Mouse (Mus musculus) MEL (cell line): Measurements from ENCODE around the gene Cc2d2b. TPM values are rescaled to one million over a fixed set of nuclear protein-coding genes. Genes with fewer than 3 reads are reported as not detected.

Source experiments
- DNase-seq: peaks from one replicate; pipeline ENCODE4 v3.0.0; 2011; ENCODE audit warnings: low read depth, low spot score
- H3K27ac ChIP-seq: 2 replicates; pipeline ENCODE4 v1.5.1; 2012; ENCODE audit warnings: low read depth, mild to moderate bottlenecking, control low read depth, low read length, moderate library complexity; ENCODE audit not compliant: control insufficient read depth
- H3K27me3 ChIP-seq, 2 experiments: fragments of 150-350 bp in 1 of 2; sonication (generic) in 1 of 2; 2 replicates each; pipeline ENCODE4 v1.6.1; 2012; ENCODE audit warnings: low read length in 2 of 2, mild to moderate bottlenecking in 2 of 2, improper control_type of control experiment in 1 of 2, moderate library complexity in 1 of 2; ENCODE audit not compliant: insufficient read depth in 2 of 2, control insufficient read depth in 1 of 2
- H3K36me3 ChIP-seq, 2 experiments: 2 replicates each; pipeline ENCODE4 v1.6.1; 2012 to 2014; ENCODE audit warnings: low read length in 2 of 2, improper control_type of control experiment in 1 of 2, inconsistent platforms in 1 of 2, mild to moderate bottlenecking in 1 of 2; ENCODE audit not compliant: insufficient read depth in 2 of 2, control insufficient read depth in 1 of 2
- H3K4me1 ChIP-seq, 2 experiments: fragments of 150-350 bp in 1 of 2; sonication (generic) in 1 of 2; 2 replicates each; pipeline ENCODE4 v1.6.1; 2012; ENCODE audit warnings: low read length in 2 of 2, improper control_type of control experiment in 1 of 2, mild to moderate bottlenecking in 1 of 2; ENCODE audit not compliant: insufficient read depth in 2 of 2, control insufficient read depth in 1 of 2
- H3K4me3 ChIP-seq, 2 experiments: fragments of 150-350 bp in 1 of 2; sonication (generic) in 1 of 2; 2 replicates each; pipeline ENCODE4 v1.5.1; 2012; ENCODE audit warnings: low read depth in 2 of 2, low read length in 2 of 2, mild to moderate bottlenecking in 2 of 2, moderate library complexity in 2 of 2, control low read depth in 1 of 2, improper control_type of control experiment in 1 of 2; ENCODE audit not compliant: control insufficient read depth in 1 of 2, insufficient read depth in 1 of 2
- H3K79me2 ChIP-seq: 2 replicates; pipeline ENCODE4 v1.6.1; 2012; ENCODE audit warnings: mild to moderate bottlenecking, low read length, moderate library complexity; ENCODE audit not compliant: control insufficient read depth, poor library complexity, insufficient read depth
- H3K9ac ChIP-seq: 2 replicates; pipeline ENCODE4 v1.6.1; 2012; ENCODE audit warnings: low read depth, mild to moderate bottlenecking, control low read depth, low read length, moderate library complexity; ENCODE audit not compliant: control insufficient read depth, poor library complexity, severe bottlenecking
- H3K9me3 ChIP-seq: fragments of 150-350 bp; sonication (generic); replicated peaks from 2 replicates; pipeline ENCODE4 v1.6.1; 2012; ENCODE audit warnings: mild to moderate bottlenecking, low read length, improper control_type of control experiment, moderate library complexity; ENCODE audit not compliant: insufficient read depth
- BHLHE40 ChIP-seq: IDR thresholded peaks from 2 replicates; pipeline ENCODE4 v1.6.1; 2012; ENCODE audit warnings: low read depth, mild to moderate bottlenecking, inconsistent platforms, low read length, improper control_type of control experiment, borderline replicate concordance
- CHD1 ChIP-seq: IDR thresholded peaks from 2 replicates; pipeline ENCODE4 v1.6.1; 2012; ENCODE audit warnings: low read depth, mild to moderate bottlenecking, inconsistent platforms, low read length, improper control_type of control experiment
- E2F4 ChIP-seq: IDR thresholded peaks from 2 replicates; pipeline ENCODE4 v1.6.1; 2011; ENCODE audit warnings: low read depth, low read length, improper control_type of control experiment, borderline replicate concordance
- ETS1 ChIP-seq: IDR thresholded peaks from 2 replicates; pipeline ENCODE4 v1.6.1; 2012; ENCODE audit warnings: low read depth, mild to moderate bottlenecking, inconsistent platforms, low read length, improper control_type of control experiment, moderate library complexity
- GATA1 ChIP-seq: IDR thresholded peaks from 2 replicates; pipeline ENCODE4 v1.6.1; 2011; ENCODE audit warnings: low read depth, low read length, improper control_type of control experiment
- HCFC1 ChIP-seq: IDR thresholded peaks from 2 replicates; pipeline ENCODE4 v1.6.1; 2012; ENCODE audit warnings: low read depth, mild to moderate bottlenecking, inconsistent platforms, low read length, improper control_type of control experiment, moderate library complexity
- KAT2A ChIP-seq: conservative IDR thresholded peaks from 2 replicates; pipeline ENCODE4 v1.6.1; 2012; ENCODE audit warnings: low read depth, low read length, improper control_type of control experiment, inconsistent platforms
- MAFK ChIP-seq: IDR thresholded peaks from 2 replicates; pipeline ENCODE4 v1.6.1; 2011; ENCODE audit warnings: low read depth, mild to moderate bottlenecking, low read length, improper control_type of control experiment, borderline replicate concordance
- MAZ ChIP-seq: IDR thresholded peaks from 2 replicates; pipeline ENCODE4 v1.6.1; 2012; ENCODE audit warnings: low read depth, mild to moderate bottlenecking, inconsistent platforms, low read length, improper control_type of control experiment
- MYB ChIP-seq: IDR thresholded peaks from 2 replicates; pipeline ENCODE4 v1.6.1; 2011; ENCODE audit warnings: mild to moderate bottlenecking, low read depth, low read length, improper control_type of control experiment
- NELFE ChIP-seq: IDR thresholded peaks from 2 replicates; pipeline ENCODE4 v1.6.1; 2011; ENCODE audit warnings: low read depth, low read length, improper control_type of control experiment
- NRF1 ChIP-seq: IDR thresholded peaks from 2 replicates; pipeline ENCODE4 v1.6.1; 2014; ENCODE audit warnings: low read depth, mild to moderate bottlenecking, inconsistent platforms, low read length, improper control_type of control experiment, moderate library complexity; ENCODE audit not compliant: poor library complexity, insufficient read depth, severe bottlenecking
- POLR2A ChIP-seq, 2 experiments: IDR thresholded peaks; 2 replicates each; pipeline ENCODE4 v1.6.1; 2011 to 2012; ENCODE audit warnings: low read length in 2 of 2, mild to moderate bottlenecking in 2 of 2, control low read depth in 1 of 2, improper control_type of control experiment in 1 of 2, low read depth in 1 of 2, moderate library complexity in 1 of 2; ENCODE audit not compliant: control insufficient read depth in 1 of 2, insufficient read depth in 1 of 2, poor library complexity in 1 of 2
- RAD21 ChIP-seq: IDR thresholded peaks from 2 replicates; pipeline ENCODE4 v1.6.1; 2011; ENCODE audit warnings: mild to moderate bottlenecking, low read depth, low read length, improper control_type of control experiment
- RCOR1 ChIP-seq: IDR thresholded peaks from 2 replicates; pipeline ENCODE4 v1.6.1; 2012; ENCODE audit warnings: low read depth, mild to moderate bottlenecking, inconsistent platforms, low read length, improper control_type of control experiment
- SIN3A ChIP-seq: IDR thresholded peaks from 2 replicates; pipeline ENCODE4 v1.6.1; 2012; ENCODE audit warnings: low read length, improper control_type of control experiment, inconsistent platforms
- SMC3 ChIP-seq: IDR thresholded peaks from 2 replicates; pipeline ENCODE4 v1.6.1; 2011; ENCODE audit warnings: low read depth, low read length, improper control_type of control experiment
- TAL1 ChIP-seq: IDR thresholded peaks from 2 replicates; pipeline ENCODE4 v1.6.1; 2012; ENCODE audit warnings: mild to moderate bottlenecking, inconsistent platforms, low read length, moderate library complexity, mixed read lengths
- UBTF ChIP-seq: IDR thresholded peaks from 2 replicates; pipeline ENCODE4 v1.6.1; 2012; ENCODE audit warnings: low read depth, mild to moderate bottlenecking, inconsistent platforms, low read length, improper control_type of control experiment, moderate library complexity, borderline replicate concordance; ENCODE audit not compliant: insufficient read depth
- ZC3H11A ChIP-seq: IDR thresholded peaks from 2 replicates; pipeline ENCODE4 v1.6.1; 2012; ENCODE audit warnings: low read depth, mild to moderate bottlenecking, inconsistent platforms, low read length, improper control_type of control experiment
- ZMIZ1 ChIP-seq: IDR thresholded peaks from 2 replicates; pipeline ENCODE4 v1.6.1; 2012; ENCODE audit warnings: low read depth, mild to moderate bottlenecking, inconsistent platforms, low read length, improper control_type of control experiment, moderate library complexity
- polyA plus RNA-seq, 2 experiments: library from polyadenylated mRNA; stranded (reverse) in 1 of 2; unstranded in 1 of 2; fragments of >175 nt in 1 of 2; fragments of >200 nt in 1 of 2; gene quantifications; 2 replicates each; pipeline versions ENCODE4 v1.2.1 to v1.2.4; 2012; ENCODE audit warnings: low replicate concordance in 2 of 2, low read depth in 1 of 2; ENCODE audit not compliant: insufficient read length in 2 of 2, insufficient read depth in 1 of 2, missing spikeins in 1 of 2
- total RNA-seq: library from RNA; depleted of rRNA; stranded (reverse); fragments of 300-350 nt; gene quantifications from 2 replicates; pipeline ENCODE4 v1.2.3, GENCODE M21; 2012

The Cc2d2b gene
- total and polyA plus RNA-seq, 3 experiments = not detected

- H3K79me2 ChIP-seq = no peaks in the 10 kb centered on the region
- TF ChIP-seq POLR2A (IDR thresholded peaks at IDR 0.05; ENCODE audit: control insufficient read depth in 1 of 2, insufficient read depth in 1 of 2, low read depth in 1 of 2, low read length in 2 of 2, poor library complexity in 1 of 2) (no peak), SMC3 (no peak), GATA1 (no peak), KAT2A (no peak), RAD21 (no peak), SIN3A (no peak), NRF1 (no peak), HCFC1 (no peak), BHLHE40 (no peak), RCOR1 (no peak), NELFE (no peak)
- peaks cover 0 to 4% of the 10 kb centered on the region in 2 experiments; a peak in 2 of 4 replicates for H3K27me3 ChIP-seq
- H3K4me1 ChIP-seq = no peaks in the 10 kb centered on the region
- no peak overlapping the region for H3K9ac ChIP-seq
- DNase-seq = no peak
- no peaks in the 10 kb centered on the region for H3K9me3 ChIP-seq
- H3K27ac ChIP-seq = no peak overlapping the region
- no peak overlapping the region for H3K4me3 ChIP-seq
- H3K36me3 ChIP-seq = no peaks in the 10 kb centered on the region
Measured at GRCm38 (mm10) chr19:40762023-40762759, 13.6 kb downstream of the Cc2d2b start.

GRCm38 (mm10) chr19:40767189-40767588 lies 18.6 kb downstream of the Cc2d2b start:
- Histone ChIP-seq H3K9me3 (no peaks in the 10 kb centered on the region), H3K4me3 (no peak overlapping the region), H3K4me1 (peaks cover 0 to 6% of the 10 kb centered on the region in 2 experiments; a peak in 2 of 4 replicates), H3K9ac (no peak overlapping the region), H3K36me3 (peaks cover 0 to 7% of the 10 kb centered on the region in 2 experiments; a peak in 2 of 4 replicates), H3K79me2 (no peaks in the 10 kb centered on the region), H3K27me3 (peaks cover 0 to 4% of the 10 kb centered on the region in 2 experiments; a peak in 2 of 4 replicates), H3K27ac (no peak overlapping the region)
- TF ChIP-seq E2F4 = no peak
- TF ChIP-seq ZMIZ1 = no peak
- TF ChIP-seq NRF1 = no peak
- no peak for TF ChIP-seq MAFK
- no peak for TF ChIP-seq HCFC1
- TF ChIP-seq RAD21 = no peak
- TF ChIP-seq ETS1 = no peak
- TF ChIP-seq BHLHE40 = no peak
- TF ChIP-seq MYB = no peak
- TF ChIP-seq MAZ = no peak
- TF ChIP-seq POLR2A (IDR thresholded peaks at IDR 0.05; ENCODE audit: control insufficient read depth in 1 of 2, insufficient read depth in 1 of 2, low read depth in 1 of 2, low read length in 2 of 2, poor library complexity in 1 of 2) = no peak
- no peak for TF ChIP-seq TAL1
- no peak for TF ChIP-seq CHD1
- no peak for TF ChIP-seq ZC3H11A
- TF ChIP-seq UBTF = no peak
- no peak for DNase-seq
